Mouse (Mus musculus) liver, embryonic 12.5 days (tissue): ENCODE data around the gene Btf3. TPM values are rescaled to one million over a fixed set of nuclear protein-coding genes. Genes with fewer than 3 reads are reported as not detected.

Experiments
- ATAC-seq: fragments of 200-750 bp; cut with Nextera tagmentation; 2 replicates; pipeline ENCODE4 v1.8.0; 2017; ENCODE audit warnings: moderate number of reproducible peaks, mild to moderate bottlenecking, moderate library complexity
- H3K27ac ChIP-seq: fragments of 300-500 bp; sonication (generic); 2 replicates; pipeline ENCODE4 v1.5.1; 2016; ENCODE audit warnings: mild to moderate bottlenecking
- H3K27me3 ChIP-seq: fragments of 300-500 bp; sonication (generic); replicated peaks from 2 replicates; pipeline ENCODE4 v1.6.1; 2016; ENCODE audit warnings: mild to moderate bottlenecking, moderate library complexity
- H3K36me3 ChIP-seq: fragments of 300-500 bp; sonication (generic); 2 replicates; pipeline ENCODE4 v1.6.1; 2016; ENCODE audit warnings: mild to moderate bottlenecking, moderate library complexity
- H3K4me1 ChIP-seq: fragments of 300-500 bp; sonication (generic); 2 replicates; pipeline ENCODE4 v1.6.1; 2016
- H3K4me2 ChIP-seq: fragments of 300-500 bp; sonication (generic); 2 replicates; pipeline ENCODE4 v1.6.1; 2016; ENCODE audit warnings: mild to moderate bottlenecking, moderate library complexity
- H3K4me3 ChIP-seq: fragments of 300-500 bp; sonication (generic); 2 replicates; pipeline ENCODE4 v1.5.1; 2016; ENCODE audit warnings: mild to moderate bottlenecking, moderate library complexity
- H3K9ac ChIP-seq: fragments of 300-500 bp; sonication (generic); 2 replicates; pipeline ENCODE4 v1.6.1; 2016; ENCODE audit warnings: mild to moderate bottlenecking, moderate library complexity
- H3K9me3 ChIP-seq: fragments of 300-500 bp; sonication (generic); replicated peaks from 2 replicates; pipeline ENCODE4 v1.6.1; 2016; ENCODE audit warnings: mild to moderate bottlenecking, moderate library complexity
- WGBS: fragments of 180-500 bp; shearing (Covaris S2); methylation state at CpG from one replicate; pipeline ENCODE4 v1.1.7; 2016; ENCODE audit not compliant: insufficient replicate concordance; 5-methylcytosine and 5-hydroxymethylcytosine counted together
- polyA plus RNA-seq: library from polyadenylated mRNA; unstranded; fragments of >200 nt; fragmentation: Nextera tagmentation; extraction: Ambion mirVana; gene quantifications from 2 replicates; pipeline ENCODE4 v1.2.1, GENCODE M21; 2016

Gene Btf3
- polyA plus RNA-seq, 1 experiment from 2014 or later: 552 TPM

GRCm38 (mm10) chr13:98298833-98299758, 17.7 kb downstream of the Btf3 start:
- ATAC-seq: peak; percentile 55; the same call in 1 of the 2 replicates
- peaks cover 4% of the 10 kb centered on the region; the same call in 1 of the 2 replicates for H3K9me3 ChIP-seq
- peak overlapping the region; percentile 27; the same call in 1 of the 2 replicates for H3K4me2 ChIP-seq
- H3K4me1 ChIP-seq: 0 out of 2 replicates have a peak, but pooled peaks cover 3% of the 10 kb centered on the region
- no peak overlapping the region for H3K9ac ChIP-seq
- H3K27me3 ChIP-seq: no peaks in the 10 kb centered on the region; the same call in 1 of the 2 replicates
- WGBS: 51% methylated on average over 21 of the region's 21 CpGs
- no peaks in the 10 kb centered on the region for H3K36me3 ChIP-seq
- H3K27ac ChIP-seq: no peak overlapping the region
- H3K4me3 ChIP-seq: no peak overlapping the region

- H3K27me3 ChIP-seq: no peaks in the 10 kb centered on the region; the same call in 1 of the 2 replicates
- H3K4me2 ChIP-seq: no peak overlapping the region
- 81% methylated on average over 6 of the region's 6 CpGs for WGBS
- 0 out of 2 replicates have a peak, but pooled peaks cover 3% of the 10 kb centered on the region for H3K4me1 ChIP-seq
- no peak overlapping the region for H3K9ac ChIP-seq
- no peaks in the 10 kb centered on the region for H3K36me3 ChIP-seq
- no peak for ATAC-seq
- H3K9me3 ChIP-seq: peaks cover 4% of the 10 kb centered on the region; the same call in 1 of the 2 replicates
- H3K4me3 ChIP-seq: no peak overlapping the region
- no peak overlapping the region for H3K27ac ChIP-seq
Measured at GRCm38 (mm10) chr13:98297883-98298482, 18.8 kb downstream of the Btf3 start.

- ATAC-seq: no peak
- Histone ChIP-seq H3K9me3 (peaks cover 4% of the 10 kb centered on the region; the same call in 1 of the 2 replicates), H3K36me3 (no peaks in the 10 kb centered on the region), H3K4me1 (0 out of 2 replicates have a peak, but pooled peaks cover 3% of the 10 kb centered on the region), H3K27me3 (no peaks in the 10 kb centered on the region; the same call in 1 of the 2 replicates), H3K4me3 (no peak overlapping the region), H3K4me2 (no peak overlapping the region), H3K27ac (no peak overlapping the region), H3K9ac (no peak overlapping the region)
- 56% methylated on average over 5 of the region's 5 CpGs for WGBS
Measured at GRCm38 (mm10) chr13:98296072-98296471, 20.7 kb downstream of the Btf3 start.

- 59% methylated on average over 8 of the region's 8 CpGs for WGBS
- no peak overlapping the region for H3K27ac ChIP-seq
- H3K4me1 ChIP-seq: no peaks in the 10 kb centered on the region
- peaks cover 4% of the 10 kb centered on the region; the same call in 1 of the 2 replicates for H3K9me3 ChIP-seq
- no peak overlapping the region for H3K9ac ChIP-seq
- H3K4me3 ChIP-seq: no peak overlapping the region
- H3K36me3 ChIP-seq: no peaks in the 10 kb centered on the region
- ATAC-seq: no peak
- no peak overlapping the region for H3K4me2 ChIP-seq
- H3K27me3 ChIP-seq: peaks cover 5% of the 10 kb centered on the region; the same call in 1 of the 2 replicates
Measured at GRCm38 (mm10) chr13:98291712-98292111, 25.1 kb downstream of the Btf3 start.

GRCm38 (mm10) chr13:98290719-98291118, 26.1 kb downstream of the Btf3 start:
- Histone ChIP-seq H3K9me3 (peaks cover 4% of the 10 kb centered on the region; the same call in 1 of the 2 replicates), H3K4me2 (no peak overlapping the region), H3K4me3 (no peak overlapping the region), H3K9ac (no peak overlapping the region), H3K27me3 (peaks cover 5% of the 10 kb centered on the region; the same call in 1 of the 2 replicates), H3K36me3 (no peaks in the 10 kb centered on the region), H3K4me1 (no peaks in the 10 kb centered on the region), H3K27ac (no peak overlapping the region)
- WGBS: 33% methylated on average over 2 of the region's 2 CpGs
- ATAC-seq: no peak

GRCm38 (mm10) chr13:98280990-98281650, 35.7 kb downstream of the Btf3 start:
- 60% methylated on average over 12 of the region's 12 CpGs for WGBS
- ATAC-seq: no peak
- Histone ChIP-seq H3K9ac (no peak overlapping the region), H3K27ac (no peak overlapping the region), H3K36me3 (no peaks in the 10 kb centered on the region), H3K4me1 (peaks cover 3% of the 10 kb centered on the region), H3K9me3 (no peaks in the 10 kb centered on the region), H3K27me3 (no peaks in the 10 kb centered on the region), H3K4me3 (no peak overlapping the region), H3K4me2 (no peak overlapping the region)

GRCm38 (mm10) chr13:98279686-98280085, 37.1 kb downstream of the Btf3 start, which contains the start of gene Gm21976:
Gm21976 (plus strand) TSS chr13:98279887.
- Histone ChIP-seq H3K9me3 (no peaks in the 10 kb centered on the region), H3K9ac (no peak within 1 kb of the TSS), H3K27me3 (no peaks in the 10 kb centered on the region), H3K4me3 (no peak within 1 kb of the TSS), H3K27ac (no peak within 1 kb of the TSS), H3K4me2 (no peak within 1 kb of the TSS), H3K4me1 (peaks cover 17% of the 10 kb centered on the region), H3K36me3 (peaks cover 7% of the 10 kb centered on the region)
- 76% methylated on average over 5 of the region's 5 CpGs for WGBS
- ATAC-seq: no peak

GRCm38 (mm10) chr13:98277501-98277900, 39.3 kb downstream of the Btf3 start:
- 68% methylated on average over 2 of the region's 2 CpGs for WGBS
- no peaks in the 10 kb centered on the region for H3K9me3 ChIP-seq
- no peak overlapping the region for H3K9ac ChIP-seq
- H3K4me2 ChIP-seq: no peak overlapping the region
- H3K4me3 ChIP-seq: no peak overlapping the region
- H3K36me3 ChIP-seq: peaks cover 26% of the 10 kb centered on the region
- peaks cover 19% of the 10 kb centered on the region for H3K4me1 ChIP-seq
- no peaks in the 10 kb centered on the region for H3K27me3 ChIP-seq
- H3K27ac ChIP-seq: no peak overlapping the region
- ATAC-seq: no peak

- H3K27ac ChIP-seq: no peak overlapping the region
- peaks cover 38% of the 10 kb centered on the region for H3K36me3 ChIP-seq
- peaks cover 19% of the 10 kb centered on the region for H3K4me1 ChIP-seq
- no peak for ATAC-seq
- H3K4me2 ChIP-seq: no peak overlapping the region
- no peak overlapping the region for H3K9ac ChIP-seq
- H3K27me3 ChIP-seq: no peaks in the 10 kb centered on the region
- no peaks in the 10 kb centered on the region for H3K9me3 ChIP-seq
- no peak overlapping the region for H3K4me3 ChIP-seq
- WGBS: 68% methylated on average over 7 of the region's 7 CpGs
Measured at GRCm38 (mm10) chr13:98276253-98276652, 40.6 kb downstream of the Btf3 start.

GRCm38 (mm10) chr13:98275646-98276045, 41.2 kb downstream of the Btf3 start:
- peak; percentile 74 for ATAC-seq
- Histone ChIP-seq H3K36me3 (peaks cover 44% of the 10 kb centered on the region), H3K4me1 (peaks cover 19% of the 10 kb centered on the region), H3K9me3 (no peaks in the 10 kb centered on the region), H3K4me2 (no peak overlapping the region), H3K27me3 (no peaks in the 10 kb centered on the region), H3K4me3 (no peak overlapping the region), H3K27ac (no peak overlapping the region), H3K9ac (no peak overlapping the region)
- WGBS: 23% methylated on average over 4 of the region's 4 CpGs

GRCm38 (mm10) chr13:98274023-98274422, 42.8 kb downstream of the Btf3 start:
- Histone ChIP-seq H3K9me3 (no peaks in the 10 kb centered on the region), H3K36me3 (peaks cover 57% of the 10 kb centered on the region), H3K4me3 (no peak overlapping the region), H3K9ac (no peak overlapping the region), H3K4me1 (peaks cover 19% of the 10 kb centered on the region), H3K27me3 (no peaks in the 10 kb centered on the region), H3K27ac (no peak overlapping the region), H3K4me2 (no peak overlapping the region)
- 74% methylated on average over 9 of the region's 9 CpGs for whole genome bisulfite sequencing
- no peak for ATAC-seq
